Mouse (Mus musculus): ENCODE data around the gene Psmd1. TPM values are rescaled to one million over a fixed set of nuclear protein-coding genes. Genes with fewer than 3 reads are reported as not detected.

Psmd1 gene
- polyA plus RNA-seq, 2 experiments = 73.2 to 161 TPM

- no peak for ATAC-seq (ENCODE audit: low FRiP score, low read depth)
These were observed 61.8 kb downstream of the Psmd1 start for GRCm38 (mm10) chr1:86126036-86126435.

GRCm38 (mm10) chr1:86133337-86133736 is 69.2 kb downstream of the Psmd1 start, which contains the start of gene Gm21972:
TSS of gene Gm21972 (plus strand) at chr1:86133637.
- ATAC-seq (ENCODE audit: low FRiP score, low read depth) = no peak

More at GRCm38 (mm10) chr1:86126036-86126435, 61.8 kb downstream of the Psmd1 start:
- H3K36me3 ChIP-seq (ENCODE audit: control insufficient read depth, insufficient read depth, low read length) = peaks cover 72% of the 10 kb centered on the region
- H3K9ac ChIP-seq (ENCODE audit: low read depth, low read length, severe bottlenecking) = no peak overlapping the region
- no peak overlapping the region for H3K4me3 ChIP-seq (replicated peaks; ENCODE audit: low read length)
- DNase-seq (ENCODE audit: low spot score) = no peak
- H3K9me3 ChIP-seq (ENCODE audit: control insufficient read depth, low read length) = no peaks in the 10 kb centered on the region
- no peak overlapping the region for H3K27ac ChIP-seq (replicated peaks; ENCODE audit: low read depth, low read length)
- 97% methylated on average over 2 of the region's 2 CpGs for WGBS
- TF ChIP-seq POLR2A (IDR thresholded peaks at IDR 0.05; ENCODE audit: borderline replicate concordance, extremely low read depth, insufficient read depth, insufficient read length) = no peak
- H3K4me2 ChIP-seq (replicated peaks; ENCODE audit: low read depth, low read length, severe bottlenecking) = no peak overlapping the region
- no peaks in the 10 kb centered on the region for H3K27me3 ChIP-seq (ENCODE audit: control insufficient read depth, insufficient read depth, low read length)
- no peaks in the 10 kb centered on the region for H3K4me1 ChIP-seq (ENCODE audit: control insufficient read depth, insufficient read depth, low read length)

DNA sequence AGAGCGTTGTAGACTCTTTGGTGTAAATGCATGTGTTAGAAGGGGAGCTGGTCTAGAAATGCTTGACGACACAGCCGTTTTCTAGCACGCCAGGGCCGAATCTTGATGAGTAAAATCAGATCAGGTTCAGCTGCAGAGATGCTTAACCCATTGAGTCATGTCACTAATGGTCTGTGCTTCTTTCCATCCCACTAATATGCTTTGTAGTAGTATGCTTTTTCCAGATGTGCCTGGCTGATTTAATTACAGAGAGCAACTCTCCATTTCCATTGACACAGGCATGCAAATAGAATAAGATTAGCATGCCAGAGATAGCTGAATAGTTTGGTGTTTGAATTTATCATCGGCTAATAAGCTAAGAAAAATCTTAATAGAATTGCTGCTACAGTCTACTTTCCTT is 71.1 kb downstream of the Psmd1 start:
- DNase-seq (ENCODE audit: low spot score) (no peak), ATAC-seq (ENCODE audit: low FRiP score, low read depth) (no peak)
- WGBS = 84% methylated on average over 6 of the region's 6 CpGs
- Histone ChIP-seq H3K4me2 (replicated peaks; ENCODE audit: low read depth, low read length, severe bottlenecking) (no peak overlapping the region), H3K4me1 (ENCODE audit: control insufficient read depth, insufficient read depth, low read length) (no peaks in the 10 kb centered on the region), H3K9me3 (ENCODE audit: control insufficient read depth, low read length) (no peaks in the 10 kb centered on the region), H3K27me3 (ENCODE audit: control insufficient read depth, insufficient read depth, low read length) (no peaks in the 10 kb centered on the region), H3K27ac (replicated peaks; ENCODE audit: low read depth, low read length) (no peak overlapping the region), H3K4me3 (replicated peaks; ENCODE audit: low read length) (no peak overlapping the region), H3K9ac (ENCODE audit: low read depth, low read length, severe bottlenecking) (no peak overlapping the region), H3K36me3 (ENCODE audit: control insufficient read depth, insufficient read depth, low read length) (peaks cover 83% of the 10 kb centered on the region)
- TF ChIP-seq POLR2A (IDR thresholded peaks at IDR 0.05; ENCODE audit: borderline replicate concordance, extremely low read depth, insufficient read depth, insufficient read length) = no peak

More at GRCm38 (mm10) chr1:86133337-86133736, 69.2 kb downstream of the Psmd1 start, which contains the start of gene Gm21972:
- no peak for TF ChIP-seq POLR2A (IDR thresholded peaks at IDR 0.05; ENCODE audit: borderline replicate concordance, extremely low read depth, insufficient read depth, insufficient read length)
- no peak within 1 kb of the TSS for H3K27ac ChIP-seq (replicated peaks; ENCODE audit: low read depth, low read length)
- no peaks in the 10 kb centered on the region for H3K9me3 ChIP-seq (ENCODE audit: control insufficient read depth, low read length)
- H3K36me3 ChIP-seq (ENCODE audit: control insufficient read depth, insufficient read depth, low read length) = peaks cover 78% of the 10 kb centered on the region
- 95% methylated on average over 4 of the region's 4 CpGs for WGBS
- H3K4me3 ChIP-seq (replicated peaks; ENCODE audit: low read length) = no peak within 1 kb of the TSS
- no peaks in the 10 kb centered on the region for H3K27me3 ChIP-seq (ENCODE audit: control insufficient read depth, insufficient read depth, low read length)
- no peak within 1 kb of the TSS for H3K4me2 ChIP-seq (replicated peaks; ENCODE audit: low read depth, low read length, severe bottlenecking)
- H3K4me1 ChIP-seq (ENCODE audit: control insufficient read depth, insufficient read depth, low read length) = no peaks in the 10 kb centered on the region
- DNase-seq (ENCODE audit: low spot score) = no peak
- no peak within 1 kb of the TSS for H3K9ac ChIP-seq (ENCODE audit: low read depth, low read length, severe bottlenecking)

DNA sequence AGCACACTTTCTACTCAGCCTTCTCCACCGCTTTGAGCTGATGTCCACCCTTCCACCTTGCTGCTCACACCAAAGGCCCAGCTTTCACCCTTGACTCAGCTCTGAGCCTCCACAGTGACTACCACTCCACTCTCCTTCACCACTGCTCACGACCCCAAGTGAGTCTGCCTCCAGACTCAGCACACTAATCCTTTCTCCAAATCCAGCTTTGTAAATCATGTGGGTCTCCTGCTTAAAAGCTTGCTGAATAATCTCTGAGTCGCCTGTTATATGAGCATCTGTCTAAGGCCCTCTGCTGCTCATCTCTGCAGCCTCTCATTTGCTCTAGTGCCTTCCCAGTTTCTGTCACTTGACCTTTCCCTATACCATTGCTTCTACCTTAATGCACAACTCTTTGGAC is 76.9 kb downstream of the Psmd1 start:
- H3K27ac ChIP-seq (replicated peaks; ENCODE audit: low read depth, low read length) = no peak overlapping the region
- H3K27me3 ChIP-seq (ENCODE audit: control insufficient read depth, insufficient read depth, low read length) = no peaks in the 10 kb centered on the region
- H3K4me1 ChIP-seq (ENCODE audit: control insufficient read depth, insufficient read depth, low read length) = no peaks in the 10 kb centered on the region
- no peak for TF ChIP-seq POLR2A (IDR thresholded peaks at IDR 0.05; ENCODE audit: borderline replicate concordance, extremely low read depth, insufficient read depth, insufficient read length)
- no peak for ATAC-seq (ENCODE audit: low FRiP score, low read depth)
- no peak overlapping the region for H3K4me2 ChIP-seq (replicated peaks; ENCODE audit: low read depth, low read length, severe bottlenecking)
- DNase-seq (ENCODE audit: low spot score) = no peak
- H3K4me3 ChIP-seq (replicated peaks; ENCODE audit: low read length) = no peak overlapping the region
- H3K36me3 ChIP-seq (ENCODE audit: control insufficient read depth, insufficient read depth, low read length) = peaks cover 47% of the 10 kb centered on the region
- no peak overlapping the region for H3K9ac ChIP-seq (ENCODE audit: low read depth, low read length, severe bottlenecking)
- no peaks in the 10 kb centered on the region for H3K9me3 ChIP-seq (ENCODE audit: control insufficient read depth, low read length)
- 88% methylated on average over 3 of the region's 3 CpGs for WGBS

GRCm38 (mm10) chr1:86143165-86143564 is 79.0 kb downstream of the Psmd1 start:
- no peak overlapping the region for H3K9ac ChIP-seq (ENCODE audit: low read depth, low read length, severe bottlenecking)
- no peaks in the 10 kb centered on the region for H3K9me3 ChIP-seq (ENCODE audit: control insufficient read depth, low read length)

More at GRCm38 (mm10) chr1:86143165-86143564, 79.0 kb downstream of the Psmd1 start:
- 81% methylated on average over 4 of the region's 4 CpGs for WGBS
- TF ChIP-seq POLR2A (IDR thresholded peaks at IDR 0.05; ENCODE audit: borderline replicate concordance, extremely low read depth, insufficient read depth, insufficient read length) = no peak
- Histone ChIP-seq H3K36me3 (ENCODE audit: control insufficient read depth, insufficient read depth, low read length) (peaks cover 28% of the 10 kb centered on the region), H3K27ac (replicated peaks; ENCODE audit: low read depth, low read length) (no peak overlapping the region), H3K4me3 (replicated peaks; ENCODE audit: low read length) (no peak overlapping the region), H3K4me2 (replicated peaks; ENCODE audit: low read depth, low read length, severe bottlenecking) (no peak overlapping the region), H3K4me1 (ENCODE audit: control insufficient read depth, insufficient read depth, low read length) (no peaks in the 10 kb centered on the region), H3K27me3 (ENCODE audit: control insufficient read depth, insufficient read depth, low read length) (no peaks in the 10 kb centered on the region)
- DNase-seq (ENCODE audit: low spot score) = no peak
- no peak for ATAC-seq (ENCODE audit: low FRiP score, low read depth)

Measured in limb, embryonic 14.5 days (tissue).